Mouse (Mus musculus): Measurements from ENCODE around the gene Dctpp1.

Gene Dctpp1

DNA sequence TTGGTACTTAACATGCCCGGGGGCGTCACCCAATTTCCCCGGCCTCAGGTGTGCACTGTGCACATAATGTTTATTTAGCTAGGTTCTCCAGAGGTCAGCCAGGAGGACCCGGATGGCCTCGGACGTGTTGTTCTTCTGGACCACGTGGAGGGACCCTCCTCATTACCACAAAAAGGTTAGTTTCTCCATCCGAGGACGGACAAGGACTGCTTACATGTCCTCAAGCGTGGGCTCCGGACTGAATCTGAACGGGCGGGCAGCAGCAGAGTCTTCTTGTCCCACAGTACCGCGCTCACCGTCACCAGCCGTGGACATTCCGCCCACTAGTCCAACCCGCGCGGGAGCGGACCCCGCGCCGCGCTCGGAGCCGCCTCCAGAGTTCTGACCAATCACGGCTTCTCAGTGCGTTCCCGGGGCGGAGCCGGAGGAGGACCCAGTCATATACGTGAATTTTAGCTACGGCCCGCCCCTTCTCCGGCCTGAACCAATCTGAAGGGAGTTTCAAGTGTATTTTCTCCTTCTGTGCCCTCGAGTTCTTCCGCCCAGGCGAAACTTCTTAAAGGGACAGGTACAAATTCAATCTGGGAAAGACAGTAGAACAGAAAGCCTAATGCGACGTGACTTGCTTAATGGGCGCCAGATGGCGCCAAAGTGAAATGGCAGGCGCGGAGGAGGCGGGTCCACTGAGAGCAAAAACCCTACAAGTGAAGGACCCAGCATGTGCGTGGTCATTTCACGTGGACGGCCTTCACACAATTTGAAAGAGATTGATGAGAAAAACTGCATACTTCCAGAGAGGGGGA, at the start of gene Dctpp1:
Gene Dctpp1, minus strand, starts transcription at position 401 of the 803 bp plus-strand sequence.
- peak; percentile 95 for DNase-seq

DNA sequence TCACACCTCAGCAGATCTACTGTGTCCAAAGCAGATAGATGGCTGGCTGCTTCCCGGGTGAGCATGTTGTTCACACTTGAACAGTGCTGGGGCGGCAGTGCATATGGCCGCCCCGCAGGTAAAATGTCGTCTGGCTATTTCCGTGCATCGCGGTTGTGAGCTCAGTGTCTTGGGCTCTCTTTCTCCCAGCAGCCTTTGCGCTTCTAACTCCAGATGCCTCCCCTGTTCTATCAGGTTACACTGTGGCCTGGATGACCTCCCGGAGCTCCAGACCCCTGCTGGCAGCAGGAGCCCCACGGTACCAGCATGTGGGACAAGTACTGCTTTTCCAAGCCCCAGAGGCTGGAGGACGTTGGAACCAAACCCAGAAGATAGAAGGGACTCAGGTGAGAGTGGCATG, 49.4 kb upstream of the Dctpp1 start:
- DNase-seq: no peak

DNA sequence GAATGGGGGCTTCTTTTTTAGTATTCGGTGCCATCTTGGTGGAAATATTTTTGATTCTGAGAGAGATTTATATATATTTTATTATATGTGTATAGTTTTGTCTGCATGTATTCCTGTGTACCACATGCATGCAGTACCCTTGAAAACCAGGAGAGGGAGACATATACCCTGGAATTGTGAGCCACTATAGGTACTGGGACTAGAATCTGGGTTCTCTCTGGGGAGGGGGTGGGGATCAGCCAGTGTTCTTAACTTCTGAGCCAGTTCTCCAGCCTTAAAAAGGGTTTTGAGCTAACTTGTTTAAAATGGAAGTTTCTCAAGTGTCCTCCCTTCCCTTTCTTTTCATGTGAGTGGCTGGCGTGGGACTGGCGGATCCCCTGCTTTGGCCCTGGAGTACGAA, 48.4 kb upstream of the Dctpp1 start:
- DNase-seq: no peak

DNA sequence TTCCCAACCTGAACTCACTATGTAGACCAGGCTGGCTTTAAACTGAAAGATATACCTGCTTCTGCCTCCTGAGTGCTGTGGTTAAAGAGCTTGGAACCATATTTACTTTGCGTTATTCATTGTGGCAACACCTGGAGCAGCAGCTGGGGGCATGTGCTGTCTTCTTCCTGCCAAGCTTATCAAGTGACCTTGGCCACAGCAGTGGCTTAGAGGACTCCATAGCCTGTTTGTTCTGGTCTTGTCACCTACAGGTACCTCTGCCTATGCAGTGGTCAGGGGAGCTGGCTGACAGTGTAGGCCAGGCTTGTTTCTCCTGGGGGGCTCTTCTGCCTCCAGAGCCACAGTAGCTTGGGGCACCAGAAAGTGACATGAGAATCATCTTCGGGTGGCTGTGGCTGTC, 47.9 kb upstream of the Dctpp1 start:
- no peak for DNase-seq

DNA sequence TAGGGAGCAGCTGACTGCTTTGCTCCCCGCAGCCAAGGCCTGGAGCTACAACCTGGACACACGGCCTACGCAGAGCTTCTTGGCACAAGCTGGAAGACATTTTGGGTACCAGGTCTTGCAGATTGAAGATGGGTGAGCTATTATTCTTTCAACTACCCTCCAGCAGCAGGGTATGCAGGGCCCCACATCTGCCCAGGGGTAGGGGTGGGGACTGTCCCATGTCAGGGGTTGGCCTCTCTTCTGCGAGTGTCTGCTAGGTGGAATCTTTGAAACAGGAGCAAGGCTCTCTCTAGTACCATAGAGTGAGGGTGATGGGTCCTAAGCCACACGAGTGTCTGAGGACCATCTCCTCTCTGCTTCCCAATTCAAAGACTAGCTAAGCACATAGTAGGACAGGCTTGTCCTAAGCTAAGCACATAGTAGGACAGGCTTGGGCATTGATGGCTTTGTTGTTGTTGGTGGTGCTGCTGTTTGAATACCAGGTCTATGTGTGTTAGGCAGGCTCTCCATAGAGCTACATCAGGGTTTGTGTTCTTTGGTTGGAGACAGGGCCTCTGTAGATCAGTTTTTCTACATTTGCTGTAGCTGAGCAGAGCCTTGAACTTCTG, 37.2 kb upstream of the Dctpp1 start:
- no peak for DNase-seq

DNA sequence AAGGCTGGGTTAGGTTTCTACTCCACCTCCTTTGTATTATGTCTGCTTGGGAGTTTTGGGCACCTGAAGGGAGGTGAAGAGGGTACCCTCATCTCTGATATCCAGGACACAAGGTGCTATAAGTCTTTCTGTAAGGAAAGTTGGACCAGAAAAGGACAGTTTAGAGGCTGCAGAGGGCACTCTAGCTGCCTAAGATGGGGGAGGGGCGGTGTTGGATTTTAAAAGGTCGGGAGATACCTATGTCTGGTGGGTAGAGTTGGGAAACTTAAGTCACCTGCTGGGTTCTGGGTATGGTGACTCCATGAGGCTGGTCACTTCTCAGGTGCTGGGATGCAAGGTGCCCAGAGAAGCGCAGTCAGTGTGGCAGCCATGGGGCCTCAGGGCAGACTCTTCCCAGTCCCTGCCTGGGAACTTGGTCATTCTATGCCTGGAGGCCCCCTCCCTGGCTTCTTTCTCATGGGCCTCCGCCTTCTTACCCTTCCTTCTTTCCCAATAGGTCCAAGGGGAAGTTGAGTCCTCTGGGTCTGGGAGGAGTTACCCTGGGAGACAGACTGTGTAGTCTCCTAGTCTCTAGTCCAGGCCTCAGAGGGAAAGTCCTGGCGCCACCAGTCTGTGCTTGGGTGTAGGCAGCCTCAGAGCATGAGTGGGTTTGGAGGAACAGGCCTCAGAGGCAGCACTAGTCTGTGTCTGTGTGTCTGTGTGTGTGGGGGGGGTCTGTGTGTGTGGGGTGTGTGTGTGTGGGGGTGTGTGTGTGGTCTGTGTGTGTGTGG, 36.5 kb upstream of the Dctpp1 start:
- no peak for DNase-seq

DNA sequence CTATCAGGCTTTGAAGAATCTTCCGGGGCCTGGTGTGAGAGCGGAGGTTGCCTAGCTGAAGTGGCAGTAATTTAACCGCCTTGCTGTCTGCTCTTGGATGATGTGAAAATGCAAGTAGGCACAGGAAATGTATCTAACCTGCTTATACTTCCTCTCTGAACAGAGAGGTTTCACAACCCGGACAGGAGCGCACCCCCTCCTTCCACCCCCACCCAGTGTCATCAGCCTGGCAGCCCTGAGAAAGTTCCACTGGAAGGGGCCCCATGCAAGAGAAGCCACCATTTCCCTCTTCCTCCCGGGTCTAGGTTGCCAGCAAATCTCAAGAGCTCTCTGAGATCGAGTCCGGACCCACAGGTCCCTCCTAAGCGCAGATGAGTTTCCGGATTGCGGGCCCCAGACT, 35.6 kb upstream of the Dctpp1 start, which contains the start of gene Itgal:
Gene Itgal, plus strand, starts transcription at position 163 of the 400 bp plus-strand sequence.
- no peak for DNase-seq

DNA sequence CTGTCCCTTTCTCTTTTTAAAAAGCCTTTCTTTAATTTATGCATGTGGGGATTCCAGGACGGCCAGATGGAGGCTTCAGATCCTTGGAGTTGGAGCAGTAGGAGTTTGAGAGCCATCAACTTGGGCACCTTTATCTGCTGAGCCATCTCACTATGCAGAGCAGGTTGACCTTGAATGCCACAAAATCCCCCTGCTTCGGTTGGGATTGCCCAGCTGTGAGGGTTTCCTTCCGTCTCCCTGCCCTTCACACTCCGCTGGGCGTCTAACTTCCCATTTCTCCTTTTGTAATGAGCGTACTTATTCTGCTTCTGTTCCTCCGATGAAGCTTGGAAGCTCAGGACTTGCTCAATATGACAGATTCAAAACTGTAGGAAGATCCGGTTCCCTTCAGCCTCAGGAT, 29.6 kb upstream of the Dctpp1 start:
- no peak for DNase-seq

DNA sequence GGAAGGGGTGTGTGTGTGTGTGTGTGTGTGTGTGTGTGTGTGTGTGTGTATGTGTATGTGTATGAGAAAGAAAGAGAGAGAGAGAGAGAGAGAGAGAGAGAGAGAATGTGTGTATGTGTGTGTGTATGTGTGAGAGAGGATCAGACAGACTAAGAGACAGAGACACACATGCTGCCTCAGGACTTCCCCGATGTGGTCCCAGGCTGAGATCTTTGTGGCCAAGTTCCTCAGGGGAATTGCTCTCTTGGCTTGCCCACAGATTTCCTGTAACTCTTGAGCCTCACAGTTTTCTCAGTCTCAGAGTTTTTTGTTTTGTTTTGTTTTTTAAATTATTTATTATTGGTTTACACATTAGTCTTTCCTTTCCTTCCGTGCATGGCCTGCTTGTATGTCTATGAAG, 28.8 kb upstream of the Dctpp1 start:
- no peak for DNase-seq

DNA sequence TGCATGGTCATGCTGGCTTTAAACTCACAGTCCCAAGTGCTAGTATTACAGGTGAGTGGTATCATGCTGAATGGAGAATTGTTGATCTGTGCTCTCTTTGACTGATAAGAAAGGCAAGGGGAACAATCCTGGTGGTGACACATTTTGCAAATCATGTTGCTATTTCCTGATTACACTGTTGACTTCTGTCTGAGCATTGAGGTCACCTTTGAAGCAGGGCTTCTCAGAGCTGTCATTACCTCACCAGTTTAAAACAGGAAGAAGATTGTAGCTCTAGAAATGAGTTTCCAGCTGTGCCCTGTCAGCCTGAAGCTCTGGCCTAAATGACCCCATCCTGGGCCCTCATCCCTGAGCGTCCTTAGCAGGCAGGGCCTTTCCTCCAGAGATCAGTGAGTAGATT, 27.4 kb upstream of the Dctpp1 start:
- no peak for DNase-seq

DNA sequence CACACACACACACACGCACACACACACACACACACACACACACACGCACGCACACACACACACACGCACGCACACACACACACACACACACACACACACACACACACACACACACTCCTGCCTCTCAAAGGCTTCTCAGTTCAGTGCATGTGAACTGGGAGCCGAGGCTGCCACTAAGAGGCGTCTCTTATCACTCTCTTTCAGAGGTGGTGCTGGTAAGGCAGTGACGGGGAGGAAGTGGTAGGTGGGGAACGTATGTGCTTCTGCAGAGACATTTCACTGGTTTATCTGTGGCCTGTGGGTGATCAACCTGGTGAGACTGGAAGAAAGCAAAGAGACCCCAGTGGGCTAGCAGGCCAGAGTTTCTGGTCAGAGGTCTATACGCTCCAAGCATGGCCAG, 24.6 kb upstream of the Dctpp1 start:
- no peak for DNase-seq

DNA sequence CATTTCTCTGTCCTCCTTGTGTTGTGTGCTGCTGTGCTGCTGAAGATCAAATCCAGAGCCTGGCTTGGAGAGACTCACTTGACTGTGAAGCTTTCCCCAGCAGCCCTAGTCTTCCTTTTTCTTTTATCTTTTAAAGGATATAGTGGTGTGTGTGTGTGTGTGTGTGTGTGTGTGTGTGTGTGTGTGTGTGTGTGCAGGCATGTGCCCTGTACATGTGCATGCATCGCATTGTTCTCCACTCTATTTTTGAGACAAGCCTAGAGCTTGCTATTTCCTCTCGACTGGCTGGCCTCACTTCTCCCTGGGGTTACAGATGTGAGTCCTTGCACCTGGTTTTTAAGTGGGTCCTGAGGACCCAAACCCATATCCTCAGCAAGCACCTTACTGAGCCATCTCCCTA, 21.7 kb upstream of the Dctpp1 start:
- no peak for DNase-seq

DNA sequence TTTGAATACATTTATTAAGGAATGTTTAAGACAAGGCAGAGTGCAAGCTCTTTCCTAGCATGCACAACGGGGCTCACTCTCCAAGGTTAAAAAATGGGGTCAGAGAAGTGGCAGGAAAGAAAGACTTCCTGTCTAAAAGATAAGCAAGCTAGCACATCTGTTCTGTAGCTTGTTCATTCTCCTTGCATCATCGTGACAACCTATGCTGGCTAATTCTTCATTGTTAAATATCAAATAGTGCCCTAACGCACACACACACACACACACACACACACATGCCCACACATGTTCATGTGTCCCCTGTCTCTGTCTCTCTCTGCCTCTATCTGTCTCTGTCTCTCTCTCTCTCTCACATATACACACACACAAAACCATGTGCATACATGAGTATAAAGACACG, 20.6 kb upstream of the Dctpp1 start:
- DNase-seq: no peak

DNA sequence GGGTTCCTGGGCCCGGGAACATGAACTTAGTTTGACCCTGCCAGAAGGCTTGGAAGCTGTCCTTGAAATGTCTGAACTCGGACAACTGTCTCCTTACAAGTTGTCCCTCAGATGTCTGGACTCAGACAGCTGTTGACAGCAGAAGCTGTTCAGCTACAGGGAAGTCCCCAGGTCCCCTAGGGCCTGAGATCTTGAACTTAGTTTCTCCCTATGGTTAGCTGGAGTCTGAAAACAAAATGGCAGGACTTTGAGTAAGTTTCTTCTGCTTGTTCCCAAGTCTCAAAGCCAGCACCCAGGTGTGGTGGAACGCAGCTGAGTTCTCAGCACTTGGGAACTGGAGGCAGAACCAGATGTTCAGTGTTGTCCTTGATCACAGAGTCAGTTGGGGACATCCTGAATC, 19.6 kb upstream of the Dctpp1 start:
- DNase-seq: no peak

DNA sequence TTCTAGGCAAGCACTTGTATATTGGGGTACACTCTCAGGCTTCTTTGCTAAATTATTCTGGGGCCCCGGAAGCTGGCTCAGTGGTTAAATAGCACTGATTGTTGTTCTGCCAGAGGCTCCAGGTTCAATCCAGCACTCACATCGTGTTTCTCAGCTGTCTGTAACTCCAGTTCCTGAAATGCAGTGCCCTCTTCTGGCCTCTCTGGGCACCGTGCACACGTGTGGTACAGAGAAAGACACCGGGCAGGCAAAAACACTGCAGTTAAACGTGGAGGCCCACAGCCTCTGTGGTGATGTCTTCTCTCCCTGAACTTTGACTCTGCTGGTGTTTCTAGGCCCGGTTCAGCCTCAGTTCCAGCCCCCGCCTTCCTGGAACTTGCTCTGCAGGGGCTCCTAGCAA, 17.8 kb upstream of the Dctpp1 start:
- DNase-seq: peak; percentile 36

DNA sequence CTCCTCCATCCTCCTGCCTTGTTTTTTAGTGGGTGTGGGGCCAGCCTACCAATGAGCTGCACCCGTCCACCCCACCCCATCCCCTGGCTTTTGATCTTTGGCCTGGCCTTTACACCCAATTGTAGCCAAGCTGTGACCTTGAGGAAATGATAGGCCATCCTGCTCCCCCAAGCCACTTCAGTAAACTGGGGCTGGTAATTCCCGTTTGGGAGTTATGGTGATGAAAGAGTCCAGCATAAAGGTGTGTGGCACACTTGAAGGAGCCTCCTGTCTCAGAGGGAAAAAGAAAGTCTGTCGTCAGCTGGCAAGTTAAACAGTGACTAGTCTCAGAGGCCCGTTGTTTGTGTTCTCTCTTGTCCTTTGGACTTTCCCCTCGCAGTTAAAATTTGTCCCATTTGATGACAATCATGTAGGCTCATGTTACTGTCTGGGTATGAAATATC, 16.0 kb upstream of the Dctpp1 start:
- no peak for DNase-seq

DNA sequence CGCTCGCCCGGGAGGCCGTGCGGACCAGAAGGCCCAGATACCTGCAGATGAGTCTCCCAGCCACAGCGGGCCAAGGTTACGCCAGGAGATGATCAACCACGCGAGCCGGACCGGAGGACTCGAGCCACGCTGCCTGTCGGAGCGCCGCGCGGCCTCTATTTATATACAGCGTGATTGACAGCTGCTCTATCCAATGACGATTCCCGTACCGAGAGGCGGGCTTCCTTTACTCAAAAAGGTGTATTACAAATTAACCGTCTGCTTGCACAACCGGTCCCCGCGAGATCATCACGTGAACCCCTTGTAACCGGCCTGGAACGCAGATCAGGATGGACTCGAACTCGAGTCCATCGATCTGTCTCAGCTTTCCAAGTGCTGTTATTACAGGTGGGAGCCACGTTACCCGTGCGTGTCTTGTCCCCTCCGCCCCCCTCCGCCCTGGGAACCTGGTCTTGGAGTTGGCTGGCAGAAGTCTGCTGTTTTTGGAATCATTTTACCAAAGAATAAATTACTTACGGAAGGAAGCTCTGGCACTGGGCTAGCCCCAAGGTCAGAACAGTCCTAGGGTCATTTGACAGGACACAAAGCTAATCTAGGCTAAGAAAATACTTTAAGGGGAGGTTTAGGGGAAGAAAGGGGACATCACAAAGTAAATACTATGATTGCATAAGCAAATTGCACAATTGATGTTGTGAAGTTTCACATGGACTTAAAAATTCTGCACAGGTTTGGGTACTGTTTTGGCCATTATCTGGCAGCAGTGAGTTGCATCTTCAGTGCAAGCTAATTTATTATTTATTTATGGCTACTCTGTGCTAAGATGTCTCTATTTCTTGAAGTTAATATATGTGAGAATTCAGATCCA, 13.6 kb upstream of the Dctpp1 start, which contains the start of gene Sephs2:
Gene Sephs2, minus strand, starts transcription at position 131 of the 865 bp plus-strand sequence.
- peak; percentile 93 for DNase-seq

DNA sequence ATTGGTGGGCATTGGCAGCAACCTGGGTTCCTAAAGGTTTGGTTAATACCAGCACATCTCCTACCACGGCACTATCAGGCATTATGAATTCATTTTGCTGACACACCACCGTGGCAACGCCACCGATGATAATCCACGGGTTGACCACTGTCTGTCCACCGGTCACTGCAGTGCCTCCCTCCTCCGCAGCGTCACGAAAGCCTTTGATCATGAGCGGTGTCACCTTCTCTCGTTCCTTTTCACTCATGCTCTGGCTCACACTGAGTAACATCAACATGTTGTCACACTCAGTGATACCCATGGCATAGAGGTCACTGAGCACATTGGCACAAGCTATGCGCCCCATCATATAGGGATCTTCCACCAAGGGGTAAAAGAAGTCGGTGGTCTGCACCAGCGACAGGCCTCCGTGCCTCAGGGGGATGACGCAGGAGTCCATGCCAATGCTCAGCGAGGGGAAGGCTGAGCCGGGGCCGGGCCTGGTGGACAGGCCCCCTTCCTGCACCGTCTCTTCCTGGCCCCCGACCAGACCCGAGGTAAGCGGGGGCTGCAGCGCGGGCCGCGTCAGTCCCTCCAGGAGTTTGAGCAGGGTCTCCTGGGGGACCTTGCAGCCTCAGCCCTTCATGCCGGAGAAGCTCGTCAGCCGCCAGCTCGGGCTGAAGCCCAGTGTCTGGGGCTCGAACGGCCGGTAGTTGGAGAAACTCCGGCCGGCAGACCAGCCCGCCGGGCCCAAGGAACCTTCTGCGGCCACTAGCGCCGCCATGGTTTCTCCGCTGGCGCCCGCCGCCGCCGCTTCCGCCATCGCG, 12.8 kb upstream of the Dctpp1 start:
- peak; percentile 38 for DNase-seq

DNA sequence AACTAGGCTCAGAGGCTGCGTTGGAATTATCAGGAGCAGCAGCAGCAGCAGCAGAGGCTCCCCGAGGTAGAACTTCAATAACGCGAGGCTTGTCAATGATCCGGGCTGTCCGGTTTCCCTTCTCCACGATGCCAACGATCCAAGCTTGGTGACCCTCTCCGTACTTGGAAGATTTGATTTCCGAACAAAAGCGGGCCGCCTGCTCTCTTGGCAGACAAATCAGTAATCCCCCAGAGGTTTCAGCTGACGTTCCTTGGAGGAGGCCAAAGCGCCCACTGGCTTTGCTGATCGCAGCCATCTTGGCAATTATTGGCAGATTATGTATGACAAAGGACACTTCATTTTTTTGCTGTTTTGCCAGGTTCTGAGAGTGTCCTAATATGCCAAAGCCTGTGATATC, 12.1 kb upstream of the Dctpp1 start:
- DNase-seq: no peak

DNA sequence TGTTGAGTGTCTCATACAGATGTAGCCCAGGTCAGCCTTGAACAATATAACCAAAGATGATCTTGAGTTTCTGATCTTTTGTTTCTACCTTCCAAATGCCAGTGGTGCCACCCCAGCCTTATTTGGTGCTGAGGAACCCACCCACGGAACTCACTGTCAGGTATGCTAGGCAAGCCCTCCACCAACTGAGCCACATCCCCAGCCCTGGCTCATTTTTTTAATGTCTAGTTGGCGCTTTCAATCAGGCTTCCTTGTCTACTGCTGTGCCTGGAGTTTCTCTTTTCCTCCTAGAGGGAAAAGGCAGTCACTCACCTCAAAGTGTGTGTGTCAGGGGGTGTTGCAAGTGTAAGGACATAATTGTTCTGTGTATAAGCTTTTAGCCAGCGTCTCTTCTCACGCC, 10.6 kb upstream of the Dctpp1 start:
- DNase-seq: no peak

DNA sequence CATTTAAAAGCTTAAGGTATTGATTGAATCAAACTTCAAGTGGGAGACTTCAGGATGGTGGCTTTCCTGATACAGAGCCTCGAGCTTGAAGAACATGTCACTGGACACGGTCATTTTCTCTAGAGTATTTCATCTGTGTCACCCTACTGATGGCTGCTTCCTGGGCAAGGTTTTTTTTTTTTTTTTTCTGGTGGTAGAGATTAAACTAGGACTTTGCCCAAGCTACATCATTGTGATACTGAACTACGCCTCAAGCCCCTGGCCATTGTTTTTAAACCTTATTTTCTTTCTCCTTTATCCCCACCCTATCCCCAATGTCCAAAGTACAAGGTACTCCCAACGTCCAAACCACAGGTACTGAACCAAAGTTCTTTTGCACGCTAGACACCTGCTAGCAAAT, 10.2 kb upstream of the Dctpp1 start:
- DNase-seq: no peak

DNA sequence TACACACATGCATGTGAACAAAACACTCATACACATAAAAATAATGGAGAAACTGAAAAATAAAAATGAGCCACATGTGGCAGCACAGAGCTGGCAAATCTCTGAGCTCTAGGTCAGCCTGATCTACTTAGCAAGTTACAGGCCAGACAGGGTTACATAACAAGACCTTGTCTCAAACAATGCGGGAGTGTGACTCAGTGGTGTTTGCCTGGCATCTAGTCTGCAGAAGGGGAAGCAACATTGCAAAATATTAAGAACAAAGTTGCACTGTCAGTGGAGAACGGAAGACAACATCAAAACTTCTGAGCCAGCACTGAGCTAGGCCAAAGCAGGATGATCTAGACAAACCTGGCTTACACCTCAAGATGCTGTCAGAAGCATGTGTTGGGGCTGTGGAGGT, 9.7 kb upstream of the Dctpp1 start:
- no peak for DNase-seq
